Mouse (Mus musculus): Measurements from ENCODE around the gene Etv6. TPM values are rescaled to one million over a fixed set of nuclear protein-coding genes. Genes with fewer than 3 reads are reported as not detected.

Gene Etv6
- polyA plus RNA-seq, 1 experiment = 1.1 TPM

DNA sequence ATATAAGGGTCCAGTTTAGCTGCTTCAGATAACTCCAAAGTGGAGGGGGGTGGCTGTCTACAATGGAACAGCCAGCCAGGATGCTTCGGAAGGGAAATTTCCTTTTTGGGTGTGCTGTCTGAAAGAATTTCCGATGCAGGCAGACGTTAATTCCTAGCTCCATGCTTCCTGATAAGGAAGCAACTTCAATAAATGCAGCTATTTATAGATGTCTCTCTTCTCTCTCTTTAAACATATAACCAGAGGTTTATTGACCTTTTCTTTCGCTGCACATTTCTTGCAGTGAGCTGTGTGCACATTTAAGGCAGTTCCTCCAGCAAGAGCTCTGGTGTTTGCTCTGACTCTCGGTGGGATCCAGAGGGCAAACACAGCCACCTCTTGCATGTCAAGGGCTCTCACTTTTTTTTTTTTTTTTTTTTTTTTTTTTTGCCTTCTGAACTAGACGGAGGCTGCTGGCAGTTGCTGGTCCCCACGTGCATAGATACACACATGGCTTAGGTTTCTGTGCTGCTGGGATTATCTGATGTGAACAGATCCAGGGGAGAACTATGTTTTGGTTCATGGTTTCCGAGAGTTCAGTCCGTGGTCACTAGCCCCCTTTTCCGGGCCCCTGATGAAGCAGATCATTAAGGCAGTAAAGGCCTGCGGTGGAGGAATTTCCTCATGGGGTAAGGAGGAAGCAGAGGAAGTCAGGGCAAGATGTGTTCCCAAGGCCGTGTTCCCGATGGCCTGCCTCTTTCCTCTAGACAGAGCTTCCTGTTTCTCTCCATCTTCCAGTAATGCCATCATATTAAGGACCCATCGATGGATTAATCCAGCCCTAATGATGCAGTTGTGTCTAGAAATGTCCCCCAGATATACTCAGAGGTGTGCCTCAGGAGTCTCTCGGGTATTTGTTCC, 109.0 kb downstream of the Etv6 start:
- Histone ChIP-seq H3K36me3 (ENCODE audit: control insufficient read depth) (no peaks in the 10 kb centered on the region), H3K4me1 (ENCODE audit: control insufficient read depth) (peaks cover 2% of the 10 kb centered on the region)

GRCm38 (mm10) chr6:134147596-134148442, 112.3 kb downstream of the Etv6 start:
- Histone ChIP-seq H3K36me3 (ENCODE audit: control insufficient read depth) (no peaks in the 10 kb centered on the region), H3K27me3 (ENCODE audit: control insufficient read depth) (no peaks in the 10 kb centered on the region), H3K4me3 (replicated peaks) (no peak overlapping the region), H3K9me3 (ENCODE audit: control insufficient read depth, low read length) (no peaks in the 10 kb centered on the region), H3K4me1 (ENCODE audit: control insufficient read depth) (peaks cover 2% of the 10 kb centered on the region)
- no peak for TF ChIP-seq GATA1 (IDR thresholded peaks at IDR 0.05; ENCODE audit: low read length)
- no peak for TF ChIP-seq TAL1 (IDR thresholded peaks at IDR 0.05; ENCODE audit: low read length)

More for the DNA sequence above, 109.0 kb downstream of the Etv6 start:
- TF ChIP-seq TAL1 (IDR thresholded peaks at IDR 0.05; ENCODE audit: low read length) (no peak), GATA1 (IDR thresholded peaks at IDR 0.05; ENCODE audit: low read length) (no peak)
- Histone ChIP-seq H3K4me3 (replicated peaks) (no peak overlapping the region), H3K9me3 (ENCODE audit: control insufficient read depth, low read length) (no peaks in the 10 kb centered on the region), H3K27me3 (ENCODE audit: control insufficient read depth) (no peaks in the 10 kb centered on the region)

GRCm38 (mm10) chr6:134148443-134148942, 113.0 kb downstream of the Etv6 start:
- no peaks in the 10 kb centered on the region for H3K27me3 ChIP-seq (ENCODE audit: control insufficient read depth)
- TF ChIP-seq TAL1 (IDR thresholded peaks at IDR 0.05; ENCODE audit: low read length) (no peak), GATA1 (IDR thresholded peaks at IDR 0.05; ENCODE audit: low read length) (no peak)
- peaks cover 2% of the 10 kb centered on the region for H3K4me1 ChIP-seq (ENCODE audit: control insufficient read depth)
- no peaks in the 10 kb centered on the region for H3K9me3 ChIP-seq (ENCODE audit: control insufficient read depth, low read length)
- no peaks in the 10 kb centered on the region for H3K36me3 ChIP-seq (ENCODE audit: control insufficient read depth)
- H3K4me3 ChIP-seq (replicated peaks) = no peak overlapping the region

DNA sequence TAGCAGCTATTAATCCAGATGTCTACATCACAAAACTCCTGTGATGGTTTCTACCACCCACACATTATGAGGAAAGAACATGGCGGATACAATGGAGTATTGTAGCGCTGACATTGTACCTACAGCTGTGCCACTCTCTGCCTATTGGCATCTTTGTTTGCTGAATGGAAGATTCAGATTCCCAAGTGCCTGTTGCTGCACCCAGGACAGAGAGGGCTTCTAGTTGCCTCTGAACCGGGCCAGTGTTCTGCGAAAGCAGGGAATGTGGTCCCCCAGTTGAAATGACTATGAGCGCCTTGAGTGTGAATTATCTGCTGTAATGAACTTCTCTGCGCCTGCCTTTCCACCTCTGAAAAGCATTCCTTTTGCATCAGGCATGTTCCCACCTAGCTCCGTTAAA, 114.1 kb downstream of the Etv6 start:
- no peak overlapping the region for H3K4me3 ChIP-seq (replicated peaks)
- H3K9me3 ChIP-seq (ENCODE audit: control insufficient read depth, low read length) = no peaks in the 10 kb centered on the region
- H3K36me3 ChIP-seq (ENCODE audit: control insufficient read depth) = no peaks in the 10 kb centered on the region
- no peak for TF ChIP-seq TAL1 (IDR thresholded peaks at IDR 0.05; ENCODE audit: low read length)
- TF ChIP-seq GATA1 (IDR thresholded peaks at IDR 0.05; ENCODE audit: low read length) = no peak
- H3K4me1 ChIP-seq (ENCODE audit: control insufficient read depth) = no peaks in the 10 kb centered on the region
- H3K27me3 ChIP-seq (ENCODE audit: control insufficient read depth) = no peaks in the 10 kb centered on the region

GRCm38 (mm10) chr6:134151022-134151680, 115.7 kb downstream of the Etv6 start:
- Histone ChIP-seq H3K4me1 (ENCODE audit: control insufficient read depth) (no peaks in the 10 kb centered on the region), H3K9me3 (ENCODE audit: control insufficient read depth, low read length) (no peaks in the 10 kb centered on the region), H3K36me3 (ENCODE audit: control insufficient read depth) (no peaks in the 10 kb centered on the region), H3K4me3 (replicated peaks) (no peak overlapping the region), H3K27me3 (ENCODE audit: control insufficient read depth) (no peaks in the 10 kb centered on the region)
- TF ChIP-seq GATA1 (IDR thresholded peaks at IDR 0.05; ENCODE audit: low read length) = no peak
- no peak for TF ChIP-seq TAL1 (IDR thresholded peaks at IDR 0.05; ENCODE audit: low read length)

- TF ChIP-seq GATA1 (IDR thresholded peaks at IDR 0.05; ENCODE audit: low read length) = no peak
- no peak for TF ChIP-seq TAL1 (IDR thresholded peaks at IDR 0.05; ENCODE audit: low read length)
- H3K4me1 ChIP-seq (ENCODE audit: control insufficient read depth) = no peaks in the 10 kb centered on the region
- H3K36me3 ChIP-seq (ENCODE audit: control insufficient read depth) = no peaks in the 10 kb centered on the region
- no peak overlapping the region for H3K4me3 ChIP-seq (replicated peaks)
- no peaks in the 10 kb centered on the region for H3K9me3 ChIP-seq (ENCODE audit: control insufficient read depth, low read length)
- no peaks in the 10 kb centered on the region for H3K27me3 ChIP-seq (ENCODE audit: control insufficient read depth)
These were observed 116.5 kb downstream of the Etv6 start for GRCm38 (mm10) chr6:134151853-134152505.

- H3K36me3 ChIP-seq (ENCODE audit: control insufficient read depth) = no peaks in the 10 kb centered on the region
- H3K9me3 ChIP-seq (ENCODE audit: control insufficient read depth, low read length) = no peaks in the 10 kb centered on the region
- H3K4me3 ChIP-seq (replicated peaks) = no peak overlapping the region
- no peaks in the 10 kb centered on the region for H3K4me1 ChIP-seq (ENCODE audit: control insufficient read depth)
- H3K27me3 ChIP-seq (ENCODE audit: control insufficient read depth) = no peaks in the 10 kb centered on the region
- no peak for TF ChIP-seq GATA1 (IDR thresholded peaks at IDR 0.05; ENCODE audit: low read length)
- no peak for TF ChIP-seq TAL1 (IDR thresholded peaks at IDR 0.05; ENCODE audit: low read length)
These were observed 117.0 kb downstream of the Etv6 start for GRCm38 (mm10) chr6:134152539-134152938.

DNA sequence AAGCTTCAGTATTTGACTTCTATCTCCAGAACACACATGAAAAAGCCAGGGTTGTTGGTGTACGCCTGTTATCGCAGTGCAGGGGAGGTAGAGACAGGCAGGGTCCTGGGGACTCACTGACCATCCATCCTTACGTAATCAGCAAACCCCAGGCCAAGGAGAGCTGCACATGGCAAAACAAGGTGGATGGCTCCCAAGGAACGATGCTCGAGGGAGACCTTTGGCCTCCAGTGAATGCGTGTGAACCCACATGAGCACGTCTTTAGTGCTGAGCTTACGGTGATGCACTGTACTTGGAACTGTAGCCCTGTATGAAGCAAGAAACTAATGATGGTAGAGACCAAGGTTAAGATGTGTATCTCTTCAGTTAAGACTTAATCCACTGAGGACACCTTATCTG, 119.2 kb downstream of the Etv6 start:
- no peaks in the 10 kb centered on the region for H3K36me3 ChIP-seq (ENCODE audit: control insufficient read depth)
- no peaks in the 10 kb centered on the region for H3K9me3 ChIP-seq (ENCODE audit: control insufficient read depth, low read length)
- H3K4me1 ChIP-seq (ENCODE audit: control insufficient read depth) = no peaks in the 10 kb centered on the region
- no peak overlapping the region for H3K4me3 ChIP-seq (replicated peaks)
- no peaks in the 10 kb centered on the region for H3K27me3 ChIP-seq (ENCODE audit: control insufficient read depth)
- TF ChIP-seq GATA1 (IDR thresholded peaks at IDR 0.05; ENCODE audit: low read length) = no peak
- TF ChIP-seq TAL1 (IDR thresholded peaks at IDR 0.05; ENCODE audit: low read length) = no peak

All from erythroblast, embryonic 14.5 days (primary cell).